Mouse (Mus musculus): ENCODE data around the gene Dlgap5. TPM values are rescaled to one million over a fixed set of nuclear protein-coding genes. Genes with fewer than 3 reads are reported as not detected.

Dlgap5 gene
- total RNA-seq, 2 experiments from 2014 or later, result 0.34 to 0.61 TPM

DNA sequence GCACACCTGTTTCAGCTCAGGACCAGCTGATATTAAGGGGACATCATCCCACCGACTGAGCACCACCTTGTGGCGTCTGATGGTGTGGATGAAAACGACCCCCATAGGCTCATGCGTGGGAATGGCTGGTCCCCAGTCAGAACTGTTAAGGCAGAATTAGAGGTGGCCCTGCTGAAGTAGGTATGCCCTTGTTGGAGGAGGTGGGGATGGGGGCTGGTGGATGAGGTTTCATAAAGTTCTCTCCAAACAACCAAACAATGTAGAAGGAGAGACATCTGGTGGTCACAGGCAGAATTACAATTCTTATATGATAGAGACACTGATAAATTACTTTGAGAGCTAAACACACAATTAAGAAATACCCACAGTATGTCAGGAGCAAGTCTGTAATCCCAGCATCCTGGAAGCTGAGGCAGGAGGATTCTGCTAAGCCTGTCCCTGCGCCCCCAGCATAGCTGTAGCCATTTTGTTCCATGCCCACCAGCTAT, 22.0 kb downstream of the Dlgap5 start:
- no peak for DNase-seq (ENCODE audit: extremely low spot score in 1 of 2, low spot score in 1 of 2)

DNA sequence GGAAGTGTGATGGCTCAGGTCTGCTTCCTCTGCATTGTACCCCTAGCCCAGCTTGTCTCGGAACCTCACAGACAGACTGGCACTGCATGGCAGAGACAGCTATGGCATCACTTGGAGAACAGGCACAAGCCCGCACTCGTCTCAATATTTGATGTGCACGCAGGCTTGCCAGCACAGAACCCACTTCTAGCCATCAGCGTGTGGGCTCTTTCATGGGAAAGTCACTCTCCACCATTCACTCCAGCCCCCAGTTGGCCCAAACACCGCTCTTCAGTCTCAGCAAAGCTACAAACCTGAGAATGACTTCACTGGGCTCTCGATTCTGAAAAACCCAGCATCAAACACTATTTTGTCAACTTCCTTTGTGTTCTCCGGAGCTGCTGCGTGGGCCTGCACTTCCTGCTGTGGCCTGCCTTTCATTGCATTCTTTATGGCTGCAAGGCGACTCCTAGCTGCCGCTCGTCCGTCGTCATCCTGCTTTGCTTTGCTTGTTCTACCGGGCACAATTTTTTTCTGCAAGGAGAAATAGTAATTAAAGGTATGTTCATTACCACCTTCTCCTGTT, 22.7 kb downstream of the Dlgap5 start:
- no peak for DNase-seq (ENCODE audit: extremely low spot score in 1 of 2, low spot score in 1 of 2)

DNA sequence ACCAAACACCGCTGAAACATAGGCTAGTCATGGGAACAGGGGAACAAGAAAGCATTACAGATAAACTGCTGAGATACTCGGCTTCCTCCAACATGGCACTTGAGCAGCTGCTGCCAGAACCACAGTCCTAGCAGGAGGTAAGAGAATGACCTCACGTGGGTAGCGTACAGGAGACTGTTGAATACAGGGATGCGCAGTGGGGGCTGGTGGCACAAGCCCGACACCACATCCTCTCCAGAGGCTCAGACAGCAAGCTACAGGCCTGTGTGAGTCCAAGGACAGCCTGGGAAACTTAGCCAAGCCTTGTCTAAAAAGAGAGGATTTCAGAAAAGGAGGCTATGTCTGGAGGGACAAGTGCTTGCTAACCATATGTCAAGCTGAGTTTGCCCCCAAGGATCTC, 23.2 kb downstream of the Dlgap5 start:
- DNase-seq (ENCODE audit: extremely low spot score in 1 of 2, low spot score in 1 of 2), result no peak

DNA sequence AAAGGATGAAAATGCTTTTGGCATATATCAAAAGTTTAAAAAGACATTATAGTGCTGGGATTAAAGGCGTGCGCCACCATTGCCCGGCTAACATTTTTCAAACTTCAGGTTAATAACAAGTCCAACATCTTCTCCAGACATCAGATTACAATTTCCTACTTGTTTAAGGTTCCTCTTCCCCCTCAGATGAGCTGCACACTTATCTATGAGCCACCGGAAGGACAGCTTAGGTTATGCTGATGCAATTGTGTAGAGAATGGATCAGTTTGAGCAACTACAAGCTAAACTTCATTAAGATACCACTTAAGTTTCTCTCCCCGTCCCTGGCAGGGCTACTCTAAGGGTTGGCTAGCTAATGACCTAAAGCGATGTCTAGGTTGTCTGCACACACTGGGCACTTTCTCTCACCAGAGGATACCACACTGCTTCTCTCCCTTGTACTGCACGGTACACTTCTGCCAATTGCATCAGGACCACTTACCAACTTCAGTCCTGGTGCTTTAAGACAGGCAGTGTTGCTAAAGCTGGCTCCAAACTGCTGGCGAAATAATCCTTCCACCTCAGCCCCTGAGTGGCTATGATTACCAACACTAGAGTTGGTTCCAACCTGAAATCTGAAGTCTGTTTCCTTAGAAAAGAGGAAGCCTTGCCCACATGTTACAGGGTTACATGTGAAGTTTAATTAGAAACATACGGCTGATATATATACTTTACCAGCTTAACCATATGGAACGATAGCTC, 24.7 kb downstream of the Dlgap5 start:
- no peak for DNase-seq (ENCODE audit: extremely low spot score in 1 of 2, low spot score in 1 of 2)

DNA sequence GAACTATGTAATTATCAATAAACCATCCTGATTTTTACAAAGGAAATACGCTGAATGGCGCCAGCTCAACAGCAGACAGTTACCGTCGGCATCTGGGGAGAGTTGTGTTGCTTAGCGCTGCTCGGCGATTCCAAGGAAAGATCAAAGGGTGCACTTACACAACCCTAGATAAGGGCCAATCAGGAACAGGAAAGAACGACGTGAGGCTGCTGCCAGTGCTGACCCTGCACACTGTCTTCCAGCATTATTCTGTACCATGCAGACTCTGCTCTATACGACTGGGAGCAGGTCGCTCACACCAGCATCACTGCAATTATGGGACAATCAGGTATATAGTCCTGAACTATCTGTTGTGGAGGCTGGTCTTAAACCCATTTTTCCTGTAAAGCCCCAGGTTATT, 32.1 kb downstream of the Dlgap5 start:
- DNase-seq (ENCODE audit: extremely low spot score in 1 of 2, low spot score in 1 of 2), result no peak

DNA sequence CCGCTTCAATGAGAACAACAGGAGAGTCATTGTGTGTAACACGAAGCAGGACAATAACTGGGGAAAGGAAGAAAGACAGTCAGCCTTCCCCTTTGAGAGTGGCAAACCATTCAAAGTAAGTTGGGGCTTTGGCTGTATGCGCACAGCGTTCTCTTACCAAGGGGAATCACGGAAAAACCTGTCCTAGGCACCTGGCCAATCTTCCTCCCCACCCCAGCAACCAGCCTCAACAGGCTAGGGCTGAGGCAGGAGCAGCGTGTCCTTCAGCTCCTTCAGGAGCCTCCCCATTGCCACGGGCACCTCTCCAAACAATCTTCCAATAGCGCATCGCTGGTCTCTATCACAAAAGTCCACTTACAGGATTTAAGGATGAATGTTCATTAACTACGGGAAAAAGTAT, 33.6 kb downstream of the Dlgap5 start:
- no peak for DNase-seq (ENCODE audit: extremely low spot score in 1 of 2, low spot score in 1 of 2)

DNA sequence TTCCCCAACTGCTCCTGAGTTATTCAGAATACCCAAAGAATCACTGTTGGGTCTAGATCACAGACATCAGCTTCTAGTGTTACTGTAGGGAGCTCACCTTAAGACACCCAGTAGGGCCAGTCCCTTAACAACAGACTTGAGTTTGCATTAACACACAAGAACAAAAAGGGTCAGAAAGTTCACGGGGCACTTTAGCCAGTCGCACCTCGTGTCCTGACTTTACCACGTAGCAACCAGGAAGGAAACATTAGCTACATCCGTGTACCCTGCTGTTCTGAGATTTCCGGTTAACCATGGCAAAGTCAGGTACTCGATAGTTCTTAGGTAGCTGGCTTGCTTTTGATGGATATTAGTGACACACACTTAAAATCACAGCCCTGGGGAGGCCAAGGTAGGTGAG, 34.3 kb downstream of the Dlgap5 start:
- DNase-seq (ENCODE audit: extremely low spot score in 1 of 2, low spot score in 1 of 2), result no peak

DNA sequence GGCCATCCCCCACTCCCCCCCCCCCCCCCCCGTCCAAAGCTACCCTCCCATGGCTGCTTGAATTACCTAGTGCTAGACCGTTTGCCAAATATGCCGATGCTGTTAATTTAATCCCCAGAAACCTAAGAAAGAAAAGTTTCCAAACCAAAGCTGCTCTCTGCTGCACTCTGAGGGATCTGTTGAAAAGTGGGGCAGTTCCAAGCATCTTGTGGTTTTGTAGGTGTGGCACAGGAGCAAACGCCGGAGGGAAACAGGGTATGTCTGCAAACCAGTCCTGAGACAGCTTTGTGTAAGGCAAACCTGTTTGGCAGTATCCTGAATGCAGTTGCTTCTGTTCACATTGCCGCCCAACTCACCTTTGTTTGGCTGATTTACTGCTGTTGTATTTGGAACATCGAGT, 39.9 kb downstream of the Dlgap5 start:
- no peak for DNase-seq (ENCODE audit: extremely low spot score in 1 of 2, low spot score in 1 of 2)

DNA sequence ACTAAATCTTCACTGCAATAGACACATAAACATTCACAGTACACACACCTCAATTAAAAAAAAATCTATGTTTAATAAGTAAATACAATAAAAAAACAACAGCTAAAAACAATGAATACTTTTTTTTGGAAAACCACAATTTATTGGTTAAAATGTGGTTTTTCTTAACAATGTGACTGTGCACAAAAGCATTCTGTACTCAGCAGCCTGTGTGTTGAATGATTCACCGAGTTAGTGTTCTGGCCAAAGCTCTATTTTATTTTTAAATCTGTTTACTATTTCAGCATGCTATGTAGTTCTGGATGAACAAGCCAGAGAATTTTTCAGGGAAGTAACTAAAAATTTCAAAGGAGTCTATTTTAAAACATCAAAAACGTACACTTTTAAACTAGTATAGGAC, 41.7 kb downstream of the Dlgap5 start:
- DNase-seq (ENCODE audit: extremely low spot score in 1 of 2, low spot score in 1 of 2), result no peak

DNA sequence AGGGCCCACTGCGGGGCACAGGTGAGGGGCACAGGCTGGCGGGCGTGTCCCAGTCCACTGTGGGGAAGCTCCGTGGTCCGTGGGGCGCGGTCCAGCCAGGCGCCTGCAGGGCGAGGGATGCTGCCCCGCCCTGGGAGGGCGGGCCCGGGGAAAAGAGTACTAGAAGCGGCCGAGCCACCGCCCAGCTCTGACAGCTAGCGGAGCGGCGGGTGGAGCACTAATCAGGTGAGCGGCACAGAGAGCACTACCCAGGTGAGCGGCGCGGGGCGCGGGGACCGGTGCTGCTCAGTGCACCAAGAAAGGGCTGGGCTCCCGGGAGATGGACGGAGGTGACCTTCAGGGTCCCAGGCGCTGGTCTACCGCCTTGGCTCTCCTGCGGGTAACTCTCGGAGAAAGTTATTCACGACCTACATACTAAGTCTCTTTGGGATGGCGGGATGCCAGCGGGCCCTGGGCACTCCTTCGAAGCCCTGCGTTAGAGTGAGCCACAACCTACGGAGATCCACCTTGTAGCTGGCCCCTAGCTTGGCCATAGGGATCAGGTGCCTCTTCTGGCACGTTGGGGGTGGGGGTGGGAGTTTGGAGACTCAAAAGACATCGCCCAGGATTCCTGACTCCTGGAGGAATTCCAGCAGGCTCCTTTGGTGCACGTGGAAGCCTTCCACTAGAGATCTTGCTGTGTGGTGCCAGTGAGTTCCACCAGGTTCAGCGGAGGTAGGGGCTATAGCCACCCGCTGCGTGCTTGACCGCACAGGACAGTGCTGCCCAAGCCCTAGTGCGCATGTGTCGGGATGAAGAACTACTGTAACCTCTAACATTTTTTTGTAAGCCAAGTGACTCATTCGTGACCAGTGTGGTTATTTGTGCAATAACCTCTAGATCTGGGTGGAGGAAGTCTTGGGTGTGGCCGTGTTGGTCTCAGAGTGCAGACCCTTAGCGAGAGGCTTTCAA, 44.2 kb downstream of the Dlgap5 start:
- DNase-seq (ENCODE audit: extremely low spot score in 1 of 2, low spot score in 1 of 2), result no peak

DNA sequence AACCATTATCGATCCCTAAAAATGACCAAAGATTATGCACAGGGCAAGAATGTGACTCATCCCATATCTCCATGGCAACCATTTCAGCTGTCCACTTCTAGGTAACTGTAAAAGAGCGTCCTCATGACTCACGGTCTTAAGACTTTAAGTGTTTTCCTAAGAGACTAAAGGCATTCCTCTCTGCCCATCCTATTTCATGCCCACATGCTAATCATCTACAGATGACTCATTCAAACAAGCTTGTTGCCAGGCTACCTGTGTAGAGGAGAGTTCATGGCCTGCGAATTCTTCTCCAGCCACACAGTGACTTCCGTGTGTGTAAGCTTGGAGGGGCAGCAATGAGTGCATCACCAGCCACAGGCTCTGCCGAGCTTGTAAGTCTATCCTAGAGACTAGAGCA, 46.5 kb downstream of the Dlgap5 start:
- no peak for DNase-seq (ENCODE audit: extremely low spot score in 1 of 2, low spot score in 1 of 2)

DNA sequence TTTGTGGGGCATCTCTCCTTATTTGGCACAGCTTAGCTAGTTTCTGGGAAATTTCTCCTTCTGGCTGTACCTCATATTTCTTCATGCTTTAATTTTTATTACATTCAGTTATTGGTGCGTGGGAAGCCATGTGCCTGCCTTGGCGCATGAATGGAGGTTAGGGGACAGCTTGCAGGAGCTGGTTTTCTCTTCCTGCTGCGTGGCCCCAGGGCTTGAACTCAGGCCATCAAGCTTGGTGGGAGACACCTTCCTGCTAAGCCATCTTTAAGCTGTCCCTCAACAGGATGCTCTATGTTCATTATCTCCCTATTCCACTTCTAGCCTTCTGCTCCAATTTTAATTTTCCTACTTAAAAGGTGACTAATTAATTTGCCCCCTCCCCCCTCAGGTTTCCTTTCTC, 47.4 kb downstream of the Dlgap5 start:
- DNase-seq (ENCODE audit: extremely low spot score in 1 of 2, low spot score in 1 of 2), result no peak

DNA sequence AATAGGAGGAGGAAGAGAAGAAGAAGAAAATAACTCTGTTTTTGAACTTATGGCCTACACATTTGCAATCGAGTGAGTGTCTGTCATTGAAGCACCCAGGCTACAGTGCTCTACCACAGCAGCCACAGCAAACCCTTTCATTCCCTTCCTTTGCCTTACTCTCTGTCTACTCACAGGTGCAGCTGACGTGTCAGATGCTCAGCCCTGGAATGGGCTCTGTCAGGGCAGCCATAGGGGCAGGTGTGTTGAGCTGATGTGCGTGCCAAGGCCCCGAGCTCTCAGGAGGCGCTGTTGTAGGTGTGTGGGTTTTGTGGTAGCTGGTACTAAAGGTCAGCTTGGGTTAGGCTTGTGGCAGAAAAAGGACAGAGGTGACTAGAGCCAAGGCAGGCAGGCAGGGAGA, 48.5 kb downstream of the Dlgap5 start:
- no peak for DNase-seq (ENCODE audit: extremely low spot score in 1 of 2, low spot score in 1 of 2)

DNA sequence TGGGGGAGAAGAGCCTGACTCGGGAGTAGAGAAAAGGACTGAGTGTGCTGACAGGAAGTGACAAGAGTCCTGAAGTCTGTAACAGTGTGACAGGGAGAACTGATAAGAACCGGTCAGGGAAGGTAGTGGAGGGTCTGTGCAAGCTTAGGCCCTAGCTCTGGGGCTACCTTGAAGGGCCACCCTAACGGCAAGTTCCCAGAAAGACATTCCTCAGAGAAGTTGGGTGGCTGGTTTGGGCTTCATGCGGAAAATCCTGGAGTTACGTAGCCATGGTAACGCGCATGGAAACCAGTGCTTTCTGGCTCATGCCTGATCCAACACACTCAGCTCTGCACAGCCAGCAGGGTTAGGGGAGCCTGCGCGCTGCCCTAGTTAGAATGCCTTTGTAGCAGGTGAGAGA, 50.7 kb downstream of the Dlgap5 start, which contains the start of gene Lgals3:
TSS of gene Lgals3 (plus strand) at position 291 of the 400 bp plus-strand sequence.
- peak; percentile 32 to 45 for DNase-seq (ENCODE audit: extremely low spot score in 1 of 2, low spot score in 1 of 2)

DNA sequence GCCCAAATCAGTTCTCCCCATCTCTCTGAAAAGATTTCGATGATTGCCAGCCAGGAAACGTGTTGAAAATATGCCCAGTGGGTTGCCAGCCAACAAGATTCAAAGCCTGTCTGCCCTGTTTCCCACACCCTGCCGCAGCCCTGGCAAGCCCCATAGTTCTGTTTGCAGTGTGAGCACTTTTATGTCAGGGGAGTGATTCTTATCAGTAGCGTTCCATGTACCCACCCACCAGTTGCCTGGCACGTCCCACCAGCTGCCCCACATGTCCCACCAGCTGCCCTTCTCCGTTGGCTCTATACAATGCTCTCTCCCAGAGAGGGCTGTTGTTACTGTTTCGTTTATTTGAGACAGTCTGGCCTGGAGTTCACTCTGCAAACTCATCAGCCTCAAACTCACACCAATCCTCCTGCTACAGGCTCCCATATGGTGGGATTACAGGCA, 51.3 kb downstream of the Dlgap5 start:
- DNase-seq (ENCODE audit: extremely low spot score in 1 of 2, low spot score in 1 of 2), result peak; percentile 65 to 68

DNA sequence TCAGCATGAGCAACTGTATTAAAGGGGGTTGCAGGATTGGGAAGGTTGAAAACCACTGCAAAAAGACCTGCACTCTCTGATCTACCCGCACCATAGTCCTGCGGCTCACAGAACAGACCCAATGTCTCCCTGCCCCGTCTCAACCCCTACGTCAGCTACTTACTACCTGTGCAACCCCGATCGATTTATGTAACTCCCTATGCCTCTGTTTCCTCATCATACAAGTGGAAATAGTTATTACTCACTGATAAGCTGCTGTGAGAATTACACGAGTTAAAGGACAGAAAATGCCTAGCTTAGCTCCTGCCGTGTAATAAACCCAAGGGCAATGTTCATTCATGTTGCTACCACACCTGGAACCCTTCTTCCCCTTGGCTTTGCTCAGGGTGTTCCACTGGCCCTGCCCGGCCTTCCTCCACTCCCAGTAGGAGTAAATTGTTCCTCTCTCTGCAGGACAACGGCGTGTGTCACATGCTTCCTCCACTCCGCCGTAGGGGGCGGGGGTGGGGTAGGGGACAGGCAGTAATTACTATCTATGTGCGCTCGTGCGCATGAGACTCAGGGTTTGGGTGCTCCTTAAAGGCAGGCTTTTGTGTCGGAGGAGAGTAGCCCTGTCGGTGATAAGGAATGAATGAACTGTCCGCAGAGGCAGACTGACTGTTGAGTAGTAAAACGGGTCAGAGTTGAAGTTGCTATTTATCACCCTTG, 53.3 kb downstream of the Dlgap5 start:
- no peak for DNase-seq (ENCODE audit: extremely low spot score in 1 of 2, low spot score in 1 of 2)

DNA sequence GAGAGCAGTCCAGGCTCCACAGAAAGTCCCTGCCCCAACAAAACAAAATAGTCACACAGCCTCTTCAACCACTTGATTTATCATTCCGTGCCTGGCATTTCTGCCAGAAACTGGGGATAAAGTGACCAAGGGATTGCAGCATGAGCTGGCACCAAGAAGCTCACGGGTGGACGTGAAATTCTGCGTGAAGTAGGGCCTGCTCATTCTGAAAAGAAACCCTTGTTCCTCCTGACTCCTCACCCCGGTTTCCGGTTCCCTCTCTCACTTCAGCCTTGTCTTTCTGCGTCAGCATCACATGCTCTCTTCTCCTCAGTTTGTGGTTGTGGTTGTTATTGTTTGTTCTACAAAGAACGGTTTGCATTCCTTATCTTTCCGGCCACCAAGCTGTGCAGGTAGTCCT, 56.3 kb downstream of the Dlgap5 start:
- no peak for DNase-seq (ENCODE audit: extremely low spot score in 1 of 2, low spot score in 1 of 2)

DNA sequence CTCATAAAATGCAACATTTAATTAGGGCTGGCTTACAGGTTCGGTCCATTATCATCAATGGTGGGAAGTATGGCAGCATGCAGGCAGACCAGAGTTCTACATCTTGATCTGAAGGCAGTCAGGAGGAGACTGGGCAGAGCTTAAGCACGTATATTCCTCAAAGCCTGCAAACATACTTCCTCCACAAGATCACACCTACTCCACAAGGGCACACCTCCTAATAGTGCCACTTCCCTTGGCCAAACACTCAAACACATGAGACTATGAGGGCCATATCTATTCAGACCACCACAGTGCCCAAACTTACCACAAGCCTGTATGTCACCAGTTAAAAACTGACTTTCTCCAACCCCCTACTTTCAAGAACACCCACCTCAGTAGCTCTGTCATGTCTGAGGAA, 56.8 kb downstream of the Dlgap5 start:
- no peak for DNase-seq (ENCODE audit: extremely low spot score in 1 of 2, low spot score in 1 of 2)

DNA sequence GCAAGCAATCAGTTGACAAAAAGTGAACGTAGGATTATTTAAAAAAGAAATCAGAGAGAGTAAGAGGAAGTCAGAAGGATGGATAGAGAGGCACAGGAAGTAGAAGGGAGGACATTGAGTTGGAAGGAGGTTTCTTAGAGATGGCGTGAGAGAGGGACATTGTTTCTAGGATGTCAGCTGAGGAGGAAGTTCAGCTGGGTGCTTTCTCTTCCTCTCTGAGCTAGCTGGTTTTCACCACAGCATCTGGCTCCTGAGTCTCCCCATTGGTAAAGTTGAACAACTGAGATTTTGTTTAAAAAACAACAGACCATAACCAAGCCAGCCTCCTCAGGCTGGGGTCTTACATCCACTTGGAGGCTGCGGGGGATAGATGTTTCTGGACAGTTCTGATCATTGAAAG, 58.6 kb downstream of the Dlgap5 start:
- no peak for DNase-seq (ENCODE audit: extremely low spot score in 1 of 2, low spot score in 1 of 2)

DNA sequence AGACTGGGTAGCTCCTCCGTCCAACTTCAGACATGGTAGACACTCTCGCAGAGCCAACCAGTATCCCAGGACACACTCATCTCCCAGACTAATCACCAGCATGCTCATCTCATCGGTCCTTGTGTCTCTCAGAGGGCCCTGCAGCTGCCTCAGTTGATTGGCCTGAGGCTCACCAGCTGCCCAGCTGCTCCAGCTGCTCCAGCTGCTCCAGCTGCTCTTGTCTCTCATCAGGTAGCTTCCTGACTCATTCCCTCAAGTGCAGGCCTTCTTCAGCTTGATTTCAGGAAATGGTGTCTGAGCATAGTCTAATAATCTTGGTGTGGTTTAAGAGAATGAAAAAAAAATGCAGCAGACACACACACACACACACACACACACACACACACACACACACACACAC, 61.6 kb downstream of the Dlgap5 start:
- DNase-seq (ENCODE audit: extremely low spot score in 1 of 2, low spot score in 1 of 2), result no peak
